Mouse (Mus musculus): ENCODE data around the gene Cfap54.

GRCm38 (mm10) chr10:93062395-93062794 is 19.0 kb downstream of the Cfap54 start:
- TF ChIP-seq GATA1 (IDR thresholded peaks at IDR 0.05; ENCODE audit: borderline replicate concordance, low read length) (no peak), FLI1 (IDR thresholded peaks at IDR 0.05; ENCODE audit: low read length) (no peak)

Data from megakaryocyte, embryonic 14.5 days (primary cell).